Mouse (Mus musculus) lung, embryonic 16.5 days (tissue): ENCODE data around the gene Hsd17b13. TPM values are rescaled to one million over a fixed set of nuclear protein-coding genes. Genes with fewer than 3 reads are reported as not detected.

ENCODE experiments used
- ATAC-seq: fragments of 200-750 bp; cut with Nextera tagmentation; 2 replicates; pipeline ENCODE4 v1.8.0; 2017; ENCODE audit warnings: low read depth, mild to moderate bottlenecking, moderate library complexity
- H3K27ac ChIP-seq: fragments of 300-500 bp; sonication (generic); 2 replicates; pipeline ENCODE4 v1.5.1; 2014; ENCODE audit warnings: mild to moderate bottlenecking, control low read depth, low read length
- H3K27me3 ChIP-seq: fragments of 300-500 bp; sonication (generic); 2 replicates; pipeline ENCODE4 v1.6.1; 2014; ENCODE audit warnings: low read depth, low read length, mixed read lengths; ENCODE audit not compliant: control insufficient read depth, insufficient read depth
- H3K36me3 ChIP-seq: fragments of 300-500 bp; sonication (generic); 2 replicates; pipeline ENCODE4 v1.6.1; 2014; ENCODE audit warnings: low read length; ENCODE audit not compliant: control insufficient read depth, insufficient read depth
- H3K4me1 ChIP-seq: fragments of 300-500 bp; sonication (generic); replicated peaks from 2 replicates; pipeline ENCODE4 v1.6.1; 2014; ENCODE audit warnings: low read length, mixed read lengths; ENCODE audit not compliant: control insufficient read depth, insufficient read depth
- H3K4me2 ChIP-seq: fragments of 300-500 bp; sonication (generic); 2 replicates; pipeline ENCODE4 v1.6.1; 2014; ENCODE audit warnings: low read depth, low read length, control low read depth
- H3K4me3 ChIP-seq: fragments of 300-500 bp; sonication (generic); 2 replicates; pipeline ENCODE4 v1.5.1; 2014; ENCODE audit warnings: mild to moderate bottlenecking, low read length, control low read depth
- H3K9ac ChIP-seq: fragments of 300-500 bp; sonication (generic); 2 replicates; pipeline ENCODE4 v1.6.1; 2014; ENCODE audit warnings: low read length, control low read depth
- H3K9me3 ChIP-seq: fragments of 300-500 bp; sonication (generic); 2 replicates; pipeline ENCODE4 v1.6.1; 2016; ENCODE audit warnings: low read length; ENCODE audit not compliant: control insufficient read depth
- whole genome bisulfite sequencing: fragments of 180-500 bp; shearing (Covaris S2); extraction: QIAGEN DNeasy Blood & Tissue Kit; methylation state at CpG from one replicate; pipeline ENCODE4 v1.1.7; 2014; 5-methylcytosine and 5-hydroxymethylcytosine counted together
- polyA plus RNA-seq: library from polyadenylated mRNA; unstranded; fragments of >200 nt; fragmentation: Nextera tagmentation; extraction: Ambion mirVana; gene quantifications from 2 replicates; pipeline ENCODE4 v1.2.1, GENCODE M21; 2015

Hsd17b13 gene
- polyA plus RNA-seq, 1 experiment from 2014 or later, result 0.19 TPM

DNA sequence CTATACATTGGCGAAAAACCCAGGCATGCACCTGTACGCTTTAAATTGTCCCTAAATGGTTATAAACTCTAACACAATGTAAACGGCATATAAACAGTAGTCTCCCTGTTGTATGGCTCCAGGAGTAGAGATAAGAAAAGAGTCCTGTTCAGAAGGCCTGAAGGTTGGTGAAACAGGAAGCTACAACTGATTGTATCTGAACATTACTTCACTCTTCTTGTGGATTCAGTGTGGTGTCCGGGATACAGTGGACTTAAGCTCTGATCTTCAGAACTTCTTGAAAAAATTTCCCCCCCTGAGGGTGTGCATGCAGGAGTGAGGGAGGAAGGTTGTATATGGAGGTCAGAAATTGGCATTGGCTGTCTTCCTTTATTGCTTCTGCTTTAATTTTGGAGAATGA is 57.7 kb downstream of the Hsd17b13 start:
- 64% methylated on average over 4 of the region's 4 CpGs for WGBS
- no peak overlapping the region for H3K4me2 ChIP-seq
- no peaks in the 10 kb centered on the region for H3K36me3 ChIP-seq
- H3K27me3 ChIP-seq, result no peaks in the 10 kb centered on the region
- no peak overlapping the region for H3K9ac ChIP-seq
- peaks cover 5% of the 10 kb centered on the region; the same call in 1 of the 2 replicates for H3K4me1 ChIP-seq
- H3K4me3 ChIP-seq, result no peak overlapping the region
- no peaks in the 10 kb centered on the region for H3K9me3 ChIP-seq
- ATAC-seq, result no peak
- H3K27ac ChIP-seq, result no peak overlapping the region

DNA sequence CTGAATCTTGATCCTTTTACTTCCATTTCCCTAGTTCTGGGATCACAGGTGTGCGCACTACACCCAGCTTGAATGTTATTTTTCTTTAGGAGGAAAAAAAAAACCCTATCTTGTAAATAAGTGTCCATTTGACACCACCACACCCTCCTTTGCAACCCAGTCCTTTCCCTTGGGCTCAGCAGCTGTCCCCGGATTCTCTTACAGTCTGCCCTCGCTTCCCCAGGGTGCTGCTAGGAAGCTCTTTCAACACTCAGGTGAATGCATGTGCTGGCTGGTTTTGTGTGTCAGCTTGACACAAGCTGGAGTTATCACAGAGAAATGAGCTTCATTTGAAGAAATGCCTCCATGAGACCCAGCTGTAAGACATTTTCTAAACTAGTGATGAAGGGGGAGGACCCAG is 59.0 kb downstream of the Hsd17b13 start:
- H3K27me3 ChIP-seq, result no peaks in the 10 kb centered on the region; the same call in 1 of the 2 replicates
- no peak overlapping the region for H3K9ac ChIP-seq
- no peak for ATAC-seq
- no peak overlapping the region for H3K27ac ChIP-seq
- H3K4me2 ChIP-seq, result no peak overlapping the region
- H3K4me1 ChIP-seq, result peaks cover 4% of the 10 kb centered on the region; the same call in 1 of the 2 replicates
- no peaks in the 10 kb centered on the region for H3K36me3 ChIP-seq
- 71% methylated on average over 3 of the region's 3 CpGs for WGBS
- H3K4me3 ChIP-seq, result no peak overlapping the region
- H3K9me3 ChIP-seq, result no peaks in the 10 kb centered on the region

DNA sequence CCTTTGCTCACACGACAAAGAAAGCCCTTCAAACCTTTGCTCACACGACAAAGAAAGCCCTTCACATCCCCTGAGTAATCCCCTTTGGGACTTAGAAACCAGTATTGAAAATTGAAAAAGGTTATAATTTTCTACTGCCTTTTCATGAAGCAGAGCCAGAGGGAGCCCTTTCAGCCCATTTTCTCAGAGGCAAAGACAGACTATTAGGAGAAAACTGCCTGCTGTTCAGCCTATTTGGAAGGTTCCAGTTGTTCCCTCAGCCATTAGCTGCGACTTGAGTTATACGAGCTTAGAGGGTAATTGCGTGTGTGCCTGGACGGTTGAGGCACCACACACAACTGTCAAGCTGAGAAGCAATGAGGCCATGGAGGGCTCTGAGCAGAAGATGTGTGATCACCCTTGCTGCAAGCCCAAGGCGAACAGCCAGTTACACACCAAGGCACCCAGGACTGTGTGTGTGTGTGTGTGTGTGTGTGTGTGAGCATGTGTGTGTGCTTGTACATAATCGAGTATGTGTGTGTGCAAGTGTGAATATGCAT is 59.8 kb downstream of the Hsd17b13 start:
- Histone ChIP-seq H3K4me1 (no peaks in the 10 kb centered on the region), H3K9ac (no peak overlapping the region), H3K9me3 (no peaks in the 10 kb centered on the region), H3K36me3 (no peaks in the 10 kb centered on the region), H3K27me3 (no peaks in the 10 kb centered on the region; the same call in 1 of the 2 replicates), H3K4me2 (no peak overlapping the region), H3K27ac (no peak overlapping the region), H3K4me3 (no peak overlapping the region)
- no peak for ATAC-seq
- 57% methylated on average over 8 of the region's 8 CpGs for WGBS

DNA sequence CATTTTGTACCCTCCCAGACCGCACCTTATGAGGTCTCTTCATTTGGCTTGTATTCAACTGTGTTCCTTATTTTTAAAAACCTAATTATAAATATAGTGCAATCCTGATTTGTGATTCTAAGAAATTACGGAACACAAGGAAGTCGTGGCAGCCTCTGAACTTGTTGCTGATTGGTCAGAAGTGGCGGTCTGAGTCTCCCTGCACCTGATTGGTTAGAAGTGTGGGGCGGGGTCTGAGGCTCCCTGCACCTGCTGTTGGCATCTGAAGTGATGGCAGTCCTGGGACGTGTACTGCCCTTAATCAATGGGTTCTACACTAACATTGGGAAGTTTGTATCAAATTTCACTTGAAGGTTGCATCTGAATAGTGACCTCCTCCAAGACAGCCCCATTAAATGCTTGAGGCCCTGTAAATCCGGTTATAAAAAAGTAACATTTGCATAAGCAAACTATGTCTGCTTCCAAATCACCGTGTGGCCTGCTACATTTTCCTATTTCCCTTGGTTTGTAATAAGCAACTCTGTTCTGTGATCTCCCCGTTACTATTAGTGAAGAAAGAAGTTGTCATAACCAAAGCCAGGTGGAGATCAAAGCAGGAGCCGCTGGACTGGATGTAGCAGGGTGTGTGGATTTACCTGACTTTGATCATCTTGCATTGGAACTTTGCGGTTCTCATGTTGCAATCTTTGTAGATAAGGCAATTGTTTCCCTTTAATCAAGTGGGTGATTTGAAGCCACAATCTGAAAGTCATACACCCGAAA is 60.4 kb downstream of the Hsd17b13 start:
- no peak for ATAC-seq
- 47% methylated on average over 12 of the region's 12 CpGs for WGBS
- H3K36me3 ChIP-seq, result no peaks in the 10 kb centered on the region
- no peaks in the 10 kb centered on the region for H3K4me1 ChIP-seq
- no peak overlapping the region for H3K4me3 ChIP-seq
- H3K4me2 ChIP-seq, result no peak overlapping the region
- H3K9me3 ChIP-seq, result no peaks in the 10 kb centered on the region
- H3K27me3 ChIP-seq, result no peaks in the 10 kb centered on the region; the same call in 1 of the 2 replicates
- H3K9ac ChIP-seq, result no peak overlapping the region
- no peak overlapping the region for H3K27ac ChIP-seq

DNA sequence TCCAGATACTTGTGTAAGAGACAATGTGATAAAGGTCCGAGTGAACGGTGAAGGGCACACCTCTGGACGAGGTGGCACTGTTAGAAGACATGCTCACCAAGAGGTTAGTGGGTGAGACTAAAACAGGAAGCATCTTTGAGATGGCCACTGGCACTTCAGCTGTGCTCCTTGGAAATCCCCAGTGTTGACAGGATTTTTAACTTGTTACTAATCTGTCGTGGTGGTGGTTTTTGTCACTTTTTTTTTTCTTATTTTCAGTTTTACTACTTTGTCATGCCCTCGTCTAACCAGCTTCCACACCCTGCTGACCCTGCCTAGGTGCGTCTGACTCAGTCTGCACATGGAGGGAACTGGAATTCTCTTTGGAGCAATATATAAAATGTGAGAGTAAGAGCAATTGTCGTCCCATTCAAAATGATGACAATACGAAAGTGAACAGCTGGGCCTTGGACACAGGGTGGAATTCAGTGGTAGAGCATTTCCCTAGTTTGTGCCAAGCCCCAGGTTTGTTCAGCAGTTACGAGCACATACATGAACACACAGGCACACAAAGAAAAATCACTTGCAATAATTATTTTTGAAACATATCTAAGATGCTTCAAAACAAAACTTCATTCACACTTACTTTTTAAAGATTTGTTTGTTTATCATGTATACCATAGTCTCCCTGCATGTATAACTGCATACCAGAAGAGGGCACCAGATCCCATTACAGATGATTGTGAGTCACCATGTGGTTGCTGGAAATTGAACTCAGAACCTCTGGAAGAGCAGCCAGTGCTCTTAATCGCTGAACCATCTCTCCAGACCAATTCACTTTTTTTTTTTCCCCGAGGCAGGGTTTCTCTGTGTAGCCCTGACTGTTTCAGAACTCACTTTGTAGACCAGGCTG is 62.6 kb downstream of the Hsd17b13 start:
- Histone ChIP-seq H3K4me1 (no peaks in the 10 kb centered on the region; the same call in 1 of the 2 replicates), H3K36me3 (no peaks in the 10 kb centered on the region), H3K27me3 (no peaks in the 10 kb centered on the region; the same call in 1 of the 2 replicates), H3K27ac (no peak overlapping the region), H3K4me3 (no peak overlapping the region), H3K9me3 (no peaks in the 10 kb centered on the region), H3K4me2 (no peak overlapping the region), H3K9ac (no peak overlapping the region)
- no peak for ATAC-seq
- 50% methylated on average over 11 of the region's 11 CpGs for WGBS

DNA sequence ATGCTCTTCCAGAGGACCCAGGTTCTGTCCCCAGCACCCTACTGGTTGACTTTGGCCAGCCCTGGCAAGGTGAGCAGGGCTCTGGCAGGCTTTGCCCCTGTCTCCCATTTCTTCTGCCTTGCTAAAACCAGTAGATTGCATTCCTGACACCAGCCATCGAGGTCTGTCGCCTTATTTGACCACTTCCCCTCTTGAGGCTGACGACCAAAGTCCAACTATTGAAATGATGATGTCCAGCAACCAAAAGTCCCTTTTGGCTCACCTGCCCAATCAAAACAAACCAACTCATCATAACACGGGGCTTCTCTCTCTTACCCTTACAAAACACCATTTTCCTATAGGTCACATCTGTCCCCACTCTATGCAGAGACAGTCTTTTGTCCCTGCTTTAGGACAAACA is 64.1 kb downstream of the Hsd17b13 start:
- H3K4me1 ChIP-seq, result peaks cover 3% of the 10 kb centered on the region; the same call in 1 of the 2 replicates
- no peak overlapping the region for H3K27ac ChIP-seq
- no peak for ATAC-seq
- H3K36me3 ChIP-seq, result no peaks in the 10 kb centered on the region
- H3K4me2 ChIP-seq, result no peak overlapping the region
- H3K4me3 ChIP-seq, result no peak overlapping the region
- peaks cover 3% of the 10 kb centered on the region for H3K27me3 ChIP-seq
- WGBS, result 60% methylated on average over 4 of the region's 4 CpGs
- H3K9me3 ChIP-seq, result no peaks in the 10 kb centered on the region
- H3K9ac ChIP-seq, result no peak overlapping the region

DNA sequence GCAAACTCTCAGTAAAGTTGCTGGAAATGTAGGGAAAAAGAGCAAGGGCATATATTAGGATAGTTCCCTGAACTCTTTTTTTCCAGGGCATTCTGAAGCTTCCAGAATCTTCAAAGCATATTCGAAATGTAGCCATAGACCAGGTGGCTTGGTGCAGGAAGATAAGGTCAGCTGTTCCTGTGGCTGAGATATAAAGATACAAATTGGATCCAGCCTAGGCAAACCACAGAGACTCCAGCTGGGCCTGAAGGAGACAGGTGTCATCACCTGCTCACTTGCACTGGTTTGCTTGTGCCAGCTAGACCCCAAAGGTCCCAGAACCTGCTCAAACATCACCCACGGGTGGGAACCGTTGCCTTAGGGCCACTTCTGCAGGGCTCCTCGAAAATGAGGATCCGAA is 65.7 kb downstream of the Hsd17b13 start:
- no peak overlapping the region for H3K9ac ChIP-seq
- H3K36me3 ChIP-seq, result no peaks in the 10 kb centered on the region
- peaks cover 5% of the 10 kb centered on the region; the same call in 1 of the 2 replicates for H3K4me1 ChIP-seq
- ATAC-seq, result no peak
- 62% methylated on average over 5 of the region's 5 CpGs for WGBS
- no peaks in the 10 kb centered on the region for H3K9me3 ChIP-seq
- peaks cover 3% of the 10 kb centered on the region for H3K27me3 ChIP-seq
- H3K4me3 ChIP-seq, result no peak overlapping the region
- no peak overlapping the region for H3K27ac ChIP-seq
- H3K4me2 ChIP-seq, result peak overlapping the region; percentile 77

DNA sequence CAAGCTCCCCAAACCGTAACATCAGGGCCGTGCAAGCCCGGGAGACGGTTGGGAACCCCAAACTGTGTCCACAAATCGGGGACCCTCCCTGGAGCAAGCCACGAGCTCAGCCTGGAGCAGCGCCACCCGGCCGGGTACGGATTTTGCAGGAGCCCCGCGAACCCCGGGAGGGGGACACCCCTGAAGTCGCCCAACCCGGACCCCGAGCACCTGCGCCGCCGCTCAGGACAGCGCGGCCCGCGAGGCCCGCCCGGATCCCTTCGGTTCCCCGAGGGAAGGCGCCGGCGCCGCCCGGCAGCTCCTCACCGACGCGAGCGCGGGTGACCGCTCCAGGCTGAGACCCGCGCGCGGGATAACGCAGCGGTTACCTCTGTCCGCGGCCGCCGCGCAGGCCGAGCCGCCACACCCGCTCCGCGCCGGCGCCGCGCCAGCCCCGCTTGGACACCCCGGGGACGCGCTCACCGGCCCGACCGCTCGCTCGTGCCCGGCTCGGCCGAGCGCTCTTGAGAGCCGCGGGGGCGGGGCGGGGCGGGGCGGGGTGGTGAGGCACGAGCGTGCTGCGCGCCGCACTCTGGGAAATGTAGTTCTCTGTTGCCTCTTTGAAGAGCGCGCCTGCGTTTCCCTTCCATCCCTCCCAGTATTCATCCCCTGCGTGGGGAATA is 66.3 kb downstream of the Hsd17b13 start, which contains the start of gene Klhl8:
Gene Klhl8, minus strand, starts transcription at position 512 of the 662 bp plus-strand sequence.
- no peak within 1 kb of the TSS for H3K27ac ChIP-seq

More for the DNA sequence above, 66.3 kb downstream of the Hsd17b13 start, which contains the start of gene Klhl8:
- no peaks in the 10 kb centered on the region for H3K9me3 ChIP-seq
- H3K4me2 ChIP-seq, result peak within 1 kb of the TSS; percentile 77
- H3K36me3 ChIP-seq, result no peaks in the 10 kb centered on the region
- peaks cover 5% of the 10 kb centered on the region; the same call in 1 of the 2 replicates for H3K4me1 ChIP-seq
- H3K27me3 ChIP-seq, result peaks cover 3% of the 10 kb centered on the region
- peak; percentile 97 for ATAC-seq
- WGBS, result 0% methylated on average over 57 of the region's 86 CpGs
- peak within 1 kb of the TSS; percentile 87 for H3K9ac ChIP-seq
- H3K4me3 ChIP-seq, result peak within 1 kb of the TSS; percentile 85
